Mouse (Mus musculus) testis, adult 2 months (tissue): Measurements from ENCODE around the gene Dmtf1. TPM values are rescaled to one million over a fixed set of nuclear protein-coding genes. Genes with fewer than 3 reads are reported as not detected.

ENCODE experiments used
- H3K27ac ChIP-seq: fragments of 200-500 bp; 2 replicates; pipeline ENCODE4 v1.5.1; 2012; ENCODE audit warnings: low read depth, low read length; ENCODE audit not compliant: control insufficient read depth, insufficient read depth
- H3K27me3 ChIP-seq: fragments of 200-500 bp; 2 replicates; pipeline ENCODE4 v1.6.1; 2012; ENCODE audit warnings: mild to moderate bottlenecking, low read length, moderate library complexity; ENCODE audit not compliant: control insufficient read depth, insufficient read depth
- H3K36me3 ChIP-seq: fragments of 200-500 bp; 2 replicates; pipeline ENCODE4 v1.6.1; 2012; ENCODE audit warnings: mild to moderate bottlenecking, low read length; ENCODE audit not compliant: control insufficient read depth, insufficient read depth
- H3K4me1 ChIP-seq: fragments of 200-500 bp; 2 replicates; pipeline ENCODE4 v1.6.1; 2012; ENCODE audit warnings: low read length; ENCODE audit not compliant: control insufficient read depth, insufficient read depth
- H3K4me3 ChIP-seq: fragments of 200-500 bp; 2 replicates; pipeline ENCODE4 v1.5.1; 2012; ENCODE audit warnings: low read depth, mild to moderate bottlenecking, low read length, moderate library complexity, mixed read lengths; ENCODE audit not compliant: control insufficient read depth
- CTCF ChIP-seq: fragments of 200-500 bp; IDR thresholded peaks from 2 replicates; pipeline ENCODE4 v1.5.1; 2012; ENCODE audit warnings: low read depth, mild to moderate bottlenecking, inconsistent platforms, low read length, moderate library complexity; ENCODE audit not compliant: control insufficient read depth, insufficient read depth, insufficient replicate concordance
- POLR2A ChIP-seq: fragments of 200-500 bp; IDR thresholded peaks from 2 replicates; pipeline ENCODE4 v1.6.1; 2012; ENCODE audit warnings: low read depth, mild to moderate bottlenecking, inconsistent platforms, low read length, moderate library complexity; ENCODE audit not compliant: control insufficient read depth
- polyA plus RNA-seq: library from polyadenylated mRNA; depleted of rRNA; stranded (reverse); fragments of >200 nt; gene quantifications from 2 replicates; pipeline ENCODE4 v1.2.3, GENCODE M21; 2012

The Dmtf1 gene
- polyA plus RNA-seq, 1 experiment: 16.8 TPM

DNA sequence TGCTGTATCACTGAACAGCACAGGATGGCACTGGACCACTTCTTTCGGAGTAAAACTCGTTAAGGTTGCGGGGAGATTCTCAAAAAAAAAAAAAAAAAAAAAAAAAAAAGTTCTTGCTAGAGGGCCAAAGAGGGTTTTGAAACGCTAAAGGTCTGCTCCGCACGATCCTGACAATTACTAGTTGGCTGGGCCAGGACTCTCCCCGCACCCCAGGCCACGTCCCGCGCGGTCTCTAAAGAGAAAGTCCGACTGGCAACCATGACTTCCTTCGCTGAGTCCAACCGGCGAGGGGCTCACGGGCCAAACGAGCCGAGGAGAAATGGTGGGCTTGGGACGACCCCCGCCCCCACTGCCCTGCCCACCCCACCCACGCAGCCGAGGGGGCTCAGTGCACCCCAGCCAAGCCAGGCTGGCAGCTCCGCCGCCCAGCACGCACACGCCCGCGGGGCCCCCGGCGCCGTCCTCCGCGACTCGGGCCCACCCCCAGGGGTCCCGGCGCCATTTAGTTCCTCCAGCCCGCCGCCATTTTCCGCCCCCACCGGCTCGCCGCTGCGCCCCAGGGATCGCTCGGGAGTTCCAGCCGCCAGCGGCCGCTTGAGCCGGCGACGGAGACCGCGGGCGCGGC is 633 bp downstream of the Dmtf1 start:
- Histone ChIP-seq H3K27me3 (no peaks in the 10 kb centered on the region), H3K4me3 (peak overlapping the region; percentile 98), H3K36me3 (no peaks in the 10 kb centered on the region), H3K4me1 (peaks cover 3% of the 10 kb centered on the region), H3K27ac (peak overlapping the region; percentile 95)
- no peak for TF ChIP-seq CTCF
- TF ChIP-seq POLR2A: no peak; the same call in none of the 2 replicates

DNA sequence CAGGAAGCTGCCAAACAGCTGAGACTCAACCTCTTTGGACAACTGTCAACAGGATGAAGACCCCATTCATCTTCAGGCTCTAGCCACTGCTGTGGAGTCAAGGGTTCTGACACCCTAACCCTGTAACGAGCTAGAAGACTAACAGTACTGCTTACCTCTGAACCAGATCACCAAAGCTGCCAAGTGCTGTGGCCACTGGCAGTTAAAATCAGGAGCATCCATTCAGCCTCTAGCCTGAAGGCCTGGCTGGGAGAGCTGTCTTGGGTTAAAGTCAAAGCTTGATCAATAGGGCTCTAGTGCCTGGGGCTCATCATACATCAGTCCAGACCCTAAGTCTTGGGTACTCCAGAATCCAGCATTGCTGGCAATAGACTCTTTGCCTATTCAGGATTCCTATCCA is 4.2 kb downstream of the Dmtf1 start:
- peaks cover 2% of the 10 kb centered on the region for H3K4me1 ChIP-seq
- H3K27ac ChIP-seq: no peak overlapping the region
- H3K27me3 ChIP-seq: no peaks in the 10 kb centered on the region
- H3K36me3 ChIP-seq: no peaks in the 10 kb centered on the region
- TF ChIP-seq POLR2A: no peak
- TF ChIP-seq CTCF: no peak
- H3K4me3 ChIP-seq: no peak overlapping the region

DNA sequence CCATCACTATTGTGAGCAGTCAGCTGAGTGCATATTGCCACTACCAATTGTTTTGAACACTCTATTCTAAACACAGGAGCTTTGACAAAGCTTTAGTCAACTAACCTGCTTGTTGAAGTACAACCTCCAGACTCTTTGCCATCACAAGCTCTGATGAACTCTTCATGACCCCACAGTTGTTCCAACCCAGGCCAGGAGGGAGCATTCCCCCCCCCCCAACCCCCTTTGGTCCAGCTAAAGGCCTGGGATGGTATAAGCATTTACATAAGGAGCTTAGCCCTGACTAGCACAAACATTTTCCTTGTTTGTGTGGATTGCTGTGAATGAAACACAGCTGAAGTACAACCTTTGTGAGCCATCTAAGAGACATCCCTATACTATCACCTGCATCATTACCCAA is 4.8 kb downstream of the Dmtf1 start:
- Histone ChIP-seq H3K4me3 (no peak overlapping the region), H3K36me3 (no peaks in the 10 kb centered on the region), H3K4me1 (no peaks in the 10 kb centered on the region), H3K27me3 (no peaks in the 10 kb centered on the region), H3K27ac (no peak overlapping the region)
- TF ChIP-seq POLR2A (no peak), CTCF (no peak)

DNA sequence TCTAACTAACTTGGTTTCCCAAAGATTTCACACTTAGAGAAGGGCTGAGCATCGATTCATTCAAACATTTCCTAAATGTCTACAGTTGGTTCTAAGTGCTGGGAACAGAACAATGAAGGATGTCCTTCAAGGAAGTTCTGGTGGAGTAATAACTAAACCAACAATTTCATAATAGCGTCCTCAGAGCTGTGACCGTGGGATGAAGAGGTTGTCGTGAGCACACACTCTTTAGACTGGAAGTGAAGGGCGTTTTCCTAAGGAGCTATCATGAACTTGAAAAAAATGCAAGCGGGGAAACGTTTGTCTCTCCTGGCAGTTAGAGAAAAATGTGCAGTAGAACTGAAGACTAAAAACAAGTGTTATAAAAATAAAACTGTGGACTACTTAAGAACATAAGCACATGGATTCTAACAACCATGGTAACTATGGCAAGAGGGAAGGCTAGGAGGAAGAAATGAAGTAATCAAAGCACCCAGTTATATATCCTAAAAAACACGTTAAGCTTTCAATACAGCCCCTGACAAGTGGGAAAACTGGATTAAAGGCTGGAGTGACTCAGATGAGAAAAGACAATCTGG is 12.2 kb downstream of the Dmtf1 start:
- Histone ChIP-seq H3K4me1 (no peaks in the 10 kb centered on the region), H3K36me3 (no peaks in the 10 kb centered on the region), H3K27ac (no peak overlapping the region), H3K4me3 (no peak overlapping the region), H3K27me3 (no peaks in the 10 kb centered on the region)
- TF ChIP-seq POLR2A (no peak), CTCF (no peak)

DNA sequence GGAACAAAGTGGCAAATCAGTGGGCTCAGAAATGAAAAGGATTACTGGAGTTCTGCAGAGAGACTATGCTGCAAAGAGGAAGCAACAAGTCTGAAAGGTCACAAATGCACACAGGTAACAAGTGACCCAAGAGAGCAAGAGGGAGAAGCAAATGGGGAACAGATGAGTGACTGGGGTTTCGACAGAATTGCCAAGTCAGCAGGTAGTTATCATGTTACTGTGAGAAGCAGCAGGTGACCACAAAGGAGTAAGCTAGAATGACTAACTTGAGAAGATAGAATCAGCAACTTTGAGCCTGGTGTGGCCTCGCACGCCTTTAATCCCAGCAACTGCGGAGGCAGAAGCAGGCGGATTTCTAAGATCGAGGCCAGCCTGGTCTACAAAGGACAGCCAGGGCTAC is 19.2 kb downstream of the Dmtf1 start:
- Histone ChIP-seq H3K4me3 (no peak overlapping the region), H3K4me1 (no peaks in the 10 kb centered on the region), H3K27ac (no peak overlapping the region), H3K36me3 (no peaks in the 10 kb centered on the region), H3K27me3 (no peaks in the 10 kb centered on the region)
- TF ChIP-seq POLR2A (no peak), CTCF (no peak)

DNA sequence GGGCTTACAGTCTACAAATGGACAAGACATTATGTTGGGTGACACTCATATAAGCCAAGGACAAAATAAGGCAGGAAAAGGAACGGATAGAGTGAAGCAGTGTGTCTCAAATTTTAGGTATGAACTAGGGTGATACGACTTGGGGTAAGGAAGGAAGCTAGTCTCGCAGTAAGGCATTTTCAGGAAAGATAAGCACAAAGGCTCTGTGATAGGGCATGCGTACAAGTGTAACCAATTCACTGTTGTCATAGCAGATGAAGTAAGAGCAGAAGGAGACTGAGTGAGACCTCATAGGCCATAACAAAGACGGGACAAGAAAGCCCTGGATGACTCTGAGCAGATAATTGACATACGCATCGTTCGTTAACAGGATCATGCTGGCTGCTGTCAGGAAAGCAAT is 20.9 kb downstream of the Dmtf1 start:
- no peaks in the 10 kb centered on the region for H3K27me3 ChIP-seq
- TF ChIP-seq POLR2A: no peak
- no peak for TF ChIP-seq CTCF
- no peaks in the 10 kb centered on the region for H3K36me3 ChIP-seq
- H3K4me1 ChIP-seq: no peaks in the 10 kb centered on the region
- H3K4me3 ChIP-seq: no peak overlapping the region
- H3K27ac ChIP-seq: no peak overlapping the region

DNA sequence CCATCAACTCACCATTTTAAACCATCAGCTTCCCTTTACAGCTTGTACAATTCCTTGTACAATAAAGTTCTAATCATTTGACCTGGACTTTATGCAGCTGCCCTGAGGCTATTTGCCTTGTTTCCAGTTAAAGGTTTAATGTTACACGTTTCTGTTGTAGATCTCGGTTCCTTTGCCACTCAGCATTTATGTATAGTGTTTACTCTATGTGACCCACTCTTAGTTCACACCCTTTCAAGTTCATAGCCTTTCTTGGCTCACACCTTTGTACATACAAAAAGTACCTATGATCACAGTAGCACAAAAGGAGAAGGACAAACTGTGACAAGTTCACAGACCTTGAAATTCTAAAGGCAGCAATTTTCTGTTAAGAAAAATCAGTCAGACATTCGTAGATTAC is 26.0 kb downstream of the Dmtf1 start:
- no peaks in the 10 kb centered on the region for H3K4me1 ChIP-seq
- no peaks in the 10 kb centered on the region for H3K27me3 ChIP-seq
- H3K27ac ChIP-seq: no peak overlapping the region
- TF ChIP-seq CTCF (no peak), POLR2A (no peak)
- H3K36me3 ChIP-seq: no peaks in the 10 kb centered on the region
- no peak overlapping the region for H3K4me3 ChIP-seq

DNA sequence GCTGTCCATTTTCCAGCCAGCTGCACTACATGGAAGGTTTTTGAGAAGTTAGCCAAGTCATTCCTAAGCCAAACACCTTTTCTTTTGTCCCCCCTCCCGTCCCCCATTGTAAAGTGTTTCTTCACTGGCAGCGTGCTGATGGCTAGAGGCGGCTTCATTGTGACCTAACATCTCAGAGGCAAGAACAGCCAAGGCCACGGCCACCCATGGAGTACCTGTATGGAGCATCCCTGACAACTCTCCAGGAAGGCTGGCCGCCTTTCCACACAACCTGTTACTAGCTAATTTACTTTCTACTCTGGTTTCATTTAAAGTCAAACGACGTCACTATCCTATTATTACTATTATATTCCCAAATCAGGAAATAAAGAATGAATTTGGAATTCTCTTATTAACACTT is 29.8 kb downstream of the Dmtf1 start:
- Histone ChIP-seq H3K27me3 (no peaks in the 10 kb centered on the region), H3K36me3 (no peaks in the 10 kb centered on the region), H3K4me3 (no peak overlapping the region), H3K27ac (no peak overlapping the region), H3K4me1 (no peaks in the 10 kb centered on the region)
- TF ChIP-seq POLR2A (no peak), CTCF (no peak)
